Mouse (Mus musculus): ENCODE results near the gene 1700003F12Rik. TPM values are rescaled to one million over a fixed set of nuclear protein-coding genes. Genes with fewer than 3 reads are reported as not detected.

Gene 1700003F12Rik
- polyA plus RNA-seq, 1 experiment from 2014 or later: 0.54 TPM

- no peak for ATAC-seq (ENCODE audit: low FRiP score, low TSS enrichment)
- 85% methylated on average over 3 of the region's 3 CpGs for WGBS
- H3K4me1 ChIP-seq (ENCODE audit: control insufficient read depth, insufficient read depth, low read length): no peaks in the 10 kb centered on the region
- H3K9me3 ChIP-seq (ENCODE audit: control insufficient read depth, low read length): no peaks in the 10 kb centered on the region
- H3K36me3 ChIP-seq (ENCODE audit: control insufficient read depth, insufficient read depth, low read length): peaks cover 24% of the 10 kb centered on the region
- H3K4me2 ChIP-seq (replicated peaks; ENCODE audit: low read depth, low read length): no peak overlapping the region
- no peak overlapping the region for H3K4me3 ChIP-seq (ENCODE audit: low read length)
- no peak overlapping the region for H3K27ac ChIP-seq (ENCODE audit: low read depth, low read length)
- H3K9ac ChIP-seq (ENCODE audit: low read depth, low read length): no peak overlapping the region
- H3K27me3 ChIP-seq (ENCODE audit: control insufficient read depth, insufficient read depth, low read length): no peaks in the 10 kb centered on the region
Observed at GRCm38 (mm10) chr2:154539720-154540119, 7.2 kb upstream of the 1700003F12Rik start.

- peaks cover 7% of the 10 kb centered on the region for H3K36me3 ChIP-seq (ENCODE audit: control insufficient read depth, insufficient read depth, low read length)
- no peak overlapping the region for H3K4me2 ChIP-seq (replicated peaks; ENCODE audit: low read depth, low read length)
- H3K4me3 ChIP-seq (ENCODE audit: low read length): no peak overlapping the region
- WGBS: 88% methylated on average over 2 of the region's 2 CpGs
- H3K27ac ChIP-seq (ENCODE audit: low read depth, low read length): no peak overlapping the region
- no peaks in the 10 kb centered on the region for H3K4me1 ChIP-seq (ENCODE audit: control insufficient read depth, insufficient read depth, low read length)
- H3K9ac ChIP-seq (ENCODE audit: low read depth, low read length): no peak overlapping the region
- ATAC-seq (ENCODE audit: low FRiP score, low TSS enrichment): no peak
- no peaks in the 10 kb centered on the region for H3K9me3 ChIP-seq (ENCODE audit: control insufficient read depth, low read length)
- no peaks in the 10 kb centered on the region for H3K27me3 ChIP-seq (ENCODE audit: control insufficient read depth, insufficient read depth, low read length)
Observed at GRCm38 (mm10) chr2:154541630-154542029, 5.3 kb upstream of the 1700003F12Rik start.

GRCm38 (mm10) chr2:154543567-154544347, 3.1 kb upstream of the 1700003F12Rik start:
- H3K27me3 ChIP-seq (ENCODE audit: control insufficient read depth, insufficient read depth, low read length): no peaks in the 10 kb centered on the region
- no peak overlapping the region for H3K9ac ChIP-seq (ENCODE audit: low read depth, low read length)
- 81% methylated on average over 9 of the region's 9 CpGs for WGBS
- no peak overlapping the region for H3K27ac ChIP-seq (ENCODE audit: low read depth, low read length)
- ATAC-seq (ENCODE audit: low FRiP score, low TSS enrichment): no peak
- no peak overlapping the region for H3K4me3 ChIP-seq (ENCODE audit: low read length)
- H3K36me3 ChIP-seq (ENCODE audit: control insufficient read depth, insufficient read depth, low read length): no peaks in the 10 kb centered on the region
- no peaks in the 10 kb centered on the region for H3K9me3 ChIP-seq (ENCODE audit: control insufficient read depth, low read length)
- no peaks in the 10 kb centered on the region for H3K4me1 ChIP-seq (ENCODE audit: control insufficient read depth, insufficient read depth, low read length)
- H3K4me2 ChIP-seq (replicated peaks; ENCODE audit: low read depth, low read length): no peak overlapping the region

- Histone ChIP-seq H3K9ac (ENCODE audit: low read depth, low read length) (no peak overlapping the region), H3K4me1 (ENCODE audit: control insufficient read depth, insufficient read depth, low read length) (peaks cover 10% of the 10 kb centered on the region), H3K4me2 (replicated peaks; ENCODE audit: low read depth, low read length) (no peak overlapping the region), H3K27me3 (ENCODE audit: control insufficient read depth, insufficient read depth, low read length) (peaks cover 32% of the 10 kb centered on the region), H3K27ac (ENCODE audit: low read depth, low read length) (no peak overlapping the region), H3K9me3 (ENCODE audit: control insufficient read depth, low read length) (no peaks in the 10 kb centered on the region), H3K4me3 (ENCODE audit: low read length) (no peak overlapping the region), H3K36me3 (ENCODE audit: control insufficient read depth, insufficient read depth, low read length) (no peaks in the 10 kb centered on the region)
- 38% methylated on average over 3 of the region's 3 CpGs for WGBS
- no peak for ATAC-seq (ENCODE audit: low FRiP score, low TSS enrichment)
Observed at GRCm38 (mm10) chr2:154548688-154549087, 1.8 kb downstream of the 1700003F12Rik start.

DNA sequence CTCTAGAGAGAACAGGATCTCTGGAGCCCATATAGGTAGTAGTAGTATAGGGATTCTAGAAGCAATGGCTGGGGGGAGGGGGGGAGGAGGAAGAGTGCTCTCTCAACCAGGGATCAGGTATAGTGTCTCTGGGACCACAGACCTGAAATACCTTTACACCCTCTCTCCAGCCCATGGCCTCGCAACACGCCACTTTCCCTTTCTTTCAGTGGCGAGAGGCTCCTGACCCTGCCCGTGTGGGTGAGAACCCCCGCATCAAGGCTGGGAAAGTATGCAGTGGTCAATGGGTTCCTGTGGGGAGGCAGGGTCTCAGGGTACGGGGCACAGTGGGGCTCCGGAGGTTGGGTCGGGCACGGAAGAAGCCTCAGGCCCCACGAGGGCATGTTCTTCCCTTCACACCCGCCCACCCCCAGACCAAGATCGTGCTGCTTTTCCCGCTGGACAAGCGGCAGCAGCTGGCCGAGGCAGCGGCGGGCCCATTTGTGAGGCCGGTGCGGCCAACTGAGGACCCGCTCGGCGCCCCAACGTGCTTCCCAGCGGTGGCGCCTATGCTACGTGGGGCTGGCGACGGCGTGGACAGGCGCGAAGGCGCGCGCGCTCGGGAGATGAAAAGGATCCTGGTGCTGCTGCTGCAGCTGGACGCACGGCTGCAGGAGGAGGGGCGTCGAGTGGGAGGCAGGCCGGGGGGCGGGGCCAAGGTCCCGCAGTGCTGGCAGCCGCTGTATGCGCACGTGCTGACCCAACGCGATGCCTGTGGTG, 2.4 kb downstream of the 1700003F12Rik start:
- 3% methylated on average over 45 of the region's 48 CpGs for whole genome bisulfite sequencing
- H3K9me3 ChIP-seq (ENCODE audit: control insufficient read depth, low read length): no peaks in the 10 kb centered on the region
- peak overlapping the region; percentile 42; the same call in 1 of the 2 replicates for H3K9ac ChIP-seq (ENCODE audit: low read depth, low read length)
- ATAC-seq (ENCODE audit: low FRiP score, low TSS enrichment): peak; percentile 79; the same call in 1 of the 2 replicates
- H3K4me3 ChIP-seq (ENCODE audit: low read length): peak overlapping the region; percentile 42
- H3K4me1 ChIP-seq (ENCODE audit: control insufficient read depth, insufficient read depth, low read length): peaks cover 10% of the 10 kb centered on the region
- H3K27me3 ChIP-seq (ENCODE audit: control insufficient read depth, insufficient read depth, low read length): peaks cover 32% of the 10 kb centered on the region
- no peaks in the 10 kb centered on the region for H3K36me3 ChIP-seq (ENCODE audit: control insufficient read depth, insufficient read depth, low read length)
- no peak overlapping the region for H3K27ac ChIP-seq (ENCODE audit: low read depth, low read length)
- peak overlapping the region; percentile 92 for H3K4me2 ChIP-seq (replicated peaks; ENCODE audit: low read depth, low read length)

DNA sequence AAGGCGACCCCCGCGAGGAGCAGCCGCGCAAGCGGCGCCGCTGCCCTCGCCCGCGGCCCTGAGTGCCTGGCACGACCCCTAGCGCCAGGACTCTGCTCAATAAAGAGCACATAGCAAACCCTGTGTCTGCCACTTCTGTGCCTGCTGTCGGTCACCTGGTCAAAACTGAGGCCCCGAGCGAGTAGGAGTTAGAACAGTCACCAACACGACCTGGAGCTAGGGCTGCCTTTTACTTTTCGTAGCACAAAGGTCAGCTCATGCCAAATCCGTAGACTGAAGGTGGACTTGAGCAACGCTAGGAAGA, 3.0 kb downstream of the 1700003F12Rik start:
- peak overlapping the region; percentile 42 for H3K4me3 ChIP-seq (ENCODE audit: low read length)
- no peaks in the 10 kb centered on the region for H3K9me3 ChIP-seq (ENCODE audit: control insufficient read depth, low read length)
- no peaks in the 10 kb centered on the region for H3K36me3 ChIP-seq (ENCODE audit: control insufficient read depth, insufficient read depth, low read length)
- 16% methylated on average over 20 of the region's 20 CpGs for WGBS
- no peak overlapping the region for H3K27ac ChIP-seq (ENCODE audit: low read depth, low read length)
- no peak overlapping the region for H3K9ac ChIP-seq (ENCODE audit: low read depth, low read length)
- peaks cover 10% of the 10 kb centered on the region for H3K4me1 ChIP-seq (ENCODE audit: control insufficient read depth, insufficient read depth, low read length)
- no peak for ATAC-seq (ENCODE audit: low FRiP score, low TSS enrichment)
- H3K27me3 ChIP-seq (ENCODE audit: control insufficient read depth, insufficient read depth, low read length): peaks cover 32% of the 10 kb centered on the region
- H3K4me2 ChIP-seq (replicated peaks; ENCODE audit: low read depth, low read length): peak overlapping the region; percentile 92

GRCm38 (mm10) chr2:154550937-154551336, 4.1 kb downstream of the 1700003F12Rik start:
- ATAC-seq (ENCODE audit: low FRiP score, low TSS enrichment): no peak
- Histone ChIP-seq H3K9me3 (ENCODE audit: control insufficient read depth, low read length) (no peaks in the 10 kb centered on the region), H3K4me2 (replicated peaks; ENCODE audit: low read depth, low read length) (no peak overlapping the region), H3K27ac (ENCODE audit: low read depth, low read length) (no peak overlapping the region), H3K36me3 (ENCODE audit: control insufficient read depth, insufficient read depth, low read length) (no peaks in the 10 kb centered on the region), H3K27me3 (ENCODE audit: control insufficient read depth, insufficient read depth, low read length) (peaks cover 32% of the 10 kb centered on the region), H3K4me3 (ENCODE audit: low read length) (no peak overlapping the region), H3K4me1 (ENCODE audit: control insufficient read depth, insufficient read depth, low read length) (peaks cover 10% of the 10 kb centered on the region), H3K9ac (ENCODE audit: low read depth, low read length) (no peak overlapping the region)
- 82% methylated on average over 2 of the region's 2 CpGs for WGBS

DNA sequence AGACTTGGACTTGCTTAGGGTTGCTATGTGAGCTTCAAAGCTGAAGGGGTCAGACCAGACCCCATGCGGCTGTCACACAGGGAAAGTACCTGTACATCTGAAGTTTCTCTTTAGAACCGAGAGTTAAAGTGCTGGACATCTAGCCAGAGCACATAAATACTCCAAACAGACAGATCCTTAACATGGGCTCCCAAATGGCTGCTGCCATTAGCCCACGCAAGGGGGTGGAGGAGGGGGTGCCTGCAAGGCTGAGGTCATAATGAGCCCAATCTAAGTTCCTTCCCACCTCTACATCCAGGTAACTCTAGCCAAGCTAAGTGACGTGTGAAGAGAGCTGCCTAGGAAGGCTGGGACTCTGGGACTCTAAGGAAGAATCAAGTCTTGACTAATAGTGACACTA, 4.6 kb downstream of the 1700003F12Rik start, which contains the start of gene Actl10:
Gene Actl10, plus strand, starts transcription at position 301 of the 400 bp plus-strand sequence.
- no peaks in the 10 kb centered on the region for H3K9me3 ChIP-seq (ENCODE audit: control insufficient read depth, low read length)
- peak within 1 kb of the TSS; percentile 27 for H3K4me2 ChIP-seq (replicated peaks; ENCODE audit: low read depth, low read length)
- no peak for ATAC-seq (ENCODE audit: low FRiP score, low TSS enrichment)
- peak within 1 kb of the TSS; percentile 12; the same call in 1 of the 2 replicates for H3K4me3 ChIP-seq (ENCODE audit: low read length)
- WGBS: 76% methylated on average over 4 of the region's 4 CpGs
- no peak within 1 kb of the TSS for H3K9ac ChIP-seq (ENCODE audit: low read depth, low read length)
- H3K4me1 ChIP-seq (ENCODE audit: control insufficient read depth, insufficient read depth, low read length): peaks cover 10% of the 10 kb centered on the region
- H3K27ac ChIP-seq (ENCODE audit: low read depth, low read length): no peak within 1 kb of the TSS
- H3K27me3 ChIP-seq (ENCODE audit: control insufficient read depth, insufficient read depth, low read length): peaks cover 32% of the 10 kb centered on the region
- H3K36me3 ChIP-seq (ENCODE audit: control insufficient read depth, insufficient read depth, low read length): no peaks in the 10 kb centered on the region

- H3K36me3 ChIP-seq (ENCODE audit: control insufficient read depth, insufficient read depth, low read length): no peaks in the 10 kb centered on the region
- 31% methylated on average over 21 of the region's 21 CpGs for WGBS
- H3K27ac ChIP-seq (ENCODE audit: low read depth, low read length): no peak overlapping the region
- H3K4me1 ChIP-seq (ENCODE audit: control insufficient read depth, insufficient read depth, low read length): peaks cover 10% of the 10 kb centered on the region
- peaks cover 32% of the 10 kb centered on the region for H3K27me3 ChIP-seq (ENCODE audit: control insufficient read depth, insufficient read depth, low read length)
- H3K4me2 ChIP-seq (replicated peaks; ENCODE audit: low read depth, low read length): peak overlapping the region; percentile 27
- H3K9me3 ChIP-seq (ENCODE audit: control insufficient read depth, low read length): no peaks in the 10 kb centered on the region
- H3K4me3 ChIP-seq (ENCODE audit: low read length): peak overlapping the region; percentile 12; the same call in 1 of the 2 replicates
- H3K9ac ChIP-seq (ENCODE audit: low read depth, low read length): no peak overlapping the region
- ATAC-seq (ENCODE audit: low FRiP score, low TSS enrichment): peak; percentile 26; the same call in 1 of the 2 replicates
Observed at GRCm38 (mm10) chr2:154551927-154552326, 5.0 kb downstream of the 1700003F12Rik start.

All from kidney, embryonic 14.5 days (tissue).